Mouse (Mus musculus) stomach, postnatal 0 days (tissue): ENCODE results near the gene Stk25. TPM values are rescaled to one million over a fixed set of nuclear protein-coding genes. Genes with fewer than 3 reads are reported as not detected.

Source experiments
- ATAC-seq: fragments of 200-750 bp; cut with Nextera tagmentation; 2 replicates; pipeline ENCODE4 v1.8.0; 2017; ENCODE audit not compliant: low FRiP score, low TSS enrichment
- DNase-seq: peaks from one replicate; pipeline ENCODE4 v3.0.0-alpha.2; 2016; ENCODE audit warnings: low spot score
- H3K27ac ChIP-seq: fragments of 300-500 bp; sonication (generic); replicated peaks from 2 replicates; pipeline ENCODE4 v1.5.1; 2014; ENCODE audit warnings: mild to moderate bottlenecking, control low read depth
- H3K27me3 ChIP-seq: fragments of 300-500 bp; sonication (generic); 2 replicates; pipeline ENCODE4 v1.6.1; 2014; ENCODE audit warnings: low read length; ENCODE audit not compliant: control insufficient read depth, insufficient read depth
- H3K36me3 ChIP-seq: fragments of 300-500 bp; sonication (generic); 2 replicates; pipeline ENCODE4 v1.6.1; 2014; ENCODE audit warnings: low read length, mixed read lengths; ENCODE audit not compliant: control insufficient read depth, insufficient read depth
- H3K4me1 ChIP-seq: fragments of 300-500 bp; sonication (generic); replicated peaks from 2 replicates; pipeline ENCODE4 v1.6.1; 2014; ENCODE audit warnings: antibody characterized with exemption; ENCODE audit not compliant: control insufficient read depth, insufficient read depth
- H3K4me2 ChIP-seq: fragments of 300-500 bp; sonication (generic); replicated peaks from 2 replicates; pipeline ENCODE4 v1.6.1; 2014; ENCODE audit warnings: low read depth, mild to moderate bottlenecking, control low read depth, moderate library complexity
- H3K4me3 ChIP-seq: fragments of 300-500 bp; sonication (generic); 2 replicates; pipeline ENCODE4 v1.5.1; 2014; ENCODE audit warnings: low read depth, low read length, control low read depth
- H3K9ac ChIP-seq: fragments of 300-500 bp; sonication (generic); 2 replicates; pipeline ENCODE4 v1.6.1; 2014; ENCODE audit warnings: mild to moderate bottlenecking, low read length, control low read depth, mixed read lengths
- H3K9me3 ChIP-seq: fragments of 300-500 bp; sonication (generic); 2 replicates; pipeline ENCODE4 v1.6.1; 2016; ENCODE audit warnings: low read length; ENCODE audit not compliant: control insufficient read depth
- CTCF ChIP-seq: IDR thresholded peaks from 2 replicates; pipeline ENCODE4 v1.5.1; 2016; ENCODE audit warnings: antibody characterized with exemption, low read depth, mild to moderate bottlenecking, moderate library complexity
- EP300 ChIP-seq: optimal IDR thresholded peaks from 2 replicates; pipeline ENCODE3; 2016; ENCODE audit warnings: antibody characterized with exemption
- WGBS: fragments of 180-500 bp; shearing (Covaris S2); extraction: QIAGEN DNeasy Blood & Tissue Kit; methylation state at CpG from one replicate; pipeline ENCODE4 v1.1.7; 2014; 5-methylcytosine and 5-hydroxymethylcytosine counted together
- polyA plus RNA-seq: library from polyadenylated mRNA; unstranded; fragments of >200 nt; fragmentation: Nextera tagmentation; extraction: Ambion mirVana; gene quantifications from 2 replicates; pipeline ENCODE4 v1.2.1, GENCODE M21; 2015

Gene Stk25
- polyA plus RNA-seq, 1 experiment from 2014 or later = 107 TPM

GRCm38 (mm10) chr1:93691106-93691505 is 32.6 kb upstream of the Stk25 start:
- no peak overlapping the region for H3K4me3 ChIP-seq
- peaks cover 2% of the 10 kb centered on the region; the same call in 1 of the 2 replicates for H3K4me1 ChIP-seq
- DNase-seq = no peak
- no peak overlapping the region for H3K27ac ChIP-seq
- H3K4me2 ChIP-seq = no peak overlapping the region
- WGBS = 90% methylated on average over 8 of the region's 8 CpGs
- H3K36me3 ChIP-seq = peaks cover 3% of the 10 kb centered on the region
- no peak for ATAC-seq
- no peak overlapping the region for H3K9ac ChIP-seq
- no peak for TF ChIP-seq EP300
- TF ChIP-seq CTCF = no peak
- H3K27me3 ChIP-seq = no peaks in the 10 kb centered on the region
- no peaks in the 10 kb centered on the region for H3K9me3 ChIP-seq

- TF ChIP-seq CTCF = no peak
- no peak for TF ChIP-seq EP300
- Histone ChIP-seq H3K4me3 (no peak overlapping the region), H3K27ac (no peak overlapping the region), H3K27me3 (no peaks in the 10 kb centered on the region), H3K36me3 (peaks cover 3% of the 10 kb centered on the region), H3K9me3 (no peaks in the 10 kb centered on the region), H3K9ac (no peak overlapping the region), H3K4me1 (peaks cover 2% of the 10 kb centered on the region; the same call in 1 of the 2 replicates), H3K4me2 (no peak overlapping the region)
- no peak for ATAC-seq
- WGBS = 79% methylated on average over 7 of the region's 7 CpGs
- no peak for DNase-seq
These were observed 31.5 kb upstream of the Stk25 start for GRCm38 (mm10) chr1:93689901-93690496.

GRCm38 (mm10) chr1:93688154-93688553 is 29.7 kb upstream of the Stk25 start:
- H3K4me2 ChIP-seq = no peak overlapping the region
- H3K4me1 ChIP-seq = peaks cover 2% of the 10 kb centered on the region; the same call in 1 of the 2 replicates
- peaks cover 3% of the 10 kb centered on the region; the same call in 1 of the 2 replicates for H3K36me3 ChIP-seq
- H3K4me3 ChIP-seq = no peak overlapping the region
- ATAC-seq (peak; percentile 81), DNase-seq (peak; percentile 78)
- H3K27me3 ChIP-seq = no peaks in the 10 kb centered on the region
- H3K27ac ChIP-seq = peak overlapping the region; percentile 49; the same call in 1 of the 2 replicates
- 66% methylated on average over 8 of the region's 8 CpGs for WGBS
- H3K9me3 ChIP-seq = no peaks in the 10 kb centered on the region
- no peak overlapping the region for H3K9ac ChIP-seq
- TF ChIP-seq CTCF = peak; percentile 29; the same call in 1 of the 2 replicates
- no peak for TF ChIP-seq EP300

GRCm38 (mm10) chr1:93686961-93687320 is 28.5 kb upstream of the Stk25 start:
- WGBS = 32% methylated on average over 3 of the region's 3 CpGs
- H3K4me3 ChIP-seq = peak overlapping the region; percentile 65
- peak overlapping the region; percentile 74; the same call in 1 of the 2 replicates for H3K9ac ChIP-seq

GRCm38 (mm10) chr1:93686245-93686960 is 27.9 kb upstream of the Stk25 start:
- WGBS = 5% methylated on average over 51 of the region's 51 CpGs
- Histone ChIP-seq H3K9me3 (no peaks in the 10 kb centered on the region), H3K4me3 (peak overlapping the region; percentile 65), H3K36me3 (peaks cover 3% of the 10 kb centered on the region; the same call in 1 of the 2 replicates), H3K27me3 (no peaks in the 10 kb centered on the region), H3K27ac (peak overlapping the region; percentile 88), H3K9ac (peak overlapping the region; percentile 74), H3K4me2 (peak overlapping the region; percentile 94), H3K4me1 (peaks cover 2% of the 10 kb centered on the region; the same call in 1 of the 2 replicates)
- DNase-seq = peak; percentile 84
- ATAC-seq = peak; percentile 84
- TF ChIP-seq CTCF = peak; percentile 75
- TF ChIP-seq EP300 = no peak

More at GRCm38 (mm10) chr1:93686961-93687320, 28.5 kb upstream of the Stk25 start:
- Histone ChIP-seq H3K27ac (peak overlapping the region; percentile 88), H3K36me3 (peaks cover 3% of the 10 kb centered on the region; the same call in 1 of the 2 replicates), H3K4me1 (peaks cover 2% of the 10 kb centered on the region; the same call in 1 of the 2 replicates), H3K4me2 (peak overlapping the region; percentile 94), H3K9me3 (no peaks in the 10 kb centered on the region), H3K27me3 (no peaks in the 10 kb centered on the region)
- no peak for TF ChIP-seq EP300
- no peak for TF ChIP-seq CTCF
- no peak for ATAC-seq
- no peak for DNase-seq
